Mouse (Mus musculus): Measurements from ENCODE around the gene Zfp213. TPM values are rescaled to one million over a fixed set of nuclear protein-coding genes. Genes with fewer than 3 reads are reported as not detected.

Zfp213 gene
- polyA plus RNA-seq, 1 experiment = 13.0 TPM

GRCm38 (mm10) chr17:23518701-23519423 lies 45.2 kb downstream of the Zfp213 start:
- H3K4me3 ChIP-seq (ENCODE audit: insufficient read depth, poor library complexity, severe bottlenecking) = no peak overlapping the region
- TF ChIP-seq CEBPB (IDR thresholded peaks at IDR 0.05; ENCODE audit: low read depth) (no peak), MYOG (IDR thresholded peaks at IDR 0.05; ENCODE audit: control insufficient read depth, extremely low read depth, insufficient read length) (no peak), USF1 (IDR thresholded peaks at IDR 0.05; ENCODE audit: low read depth) (no peak)
- no peaks in the 10 kb centered on the region for H3K36me3 ChIP-seq (ENCODE audit: control insufficient read depth, insufficient read depth)
- H3K27me3 ChIP-seq (ENCODE audit: control insufficient read depth, insufficient read depth, insufficient read length) = no peaks in the 10 kb centered on the region
- no peak overlapping the region for H3ac ChIP-seq (ENCODE audit: control insufficient read depth, insufficient read length, low read depth)
- no peaks in the 10 kb centered on the region for H3K79me3 ChIP-seq (ENCODE audit: low read depth)
- no peaks in the 10 kb centered on the region for H3K79me2 ChIP-seq (ENCODE audit: control insufficient read depth, insufficient read depth)

Other genes starting within 250 kb of the Zfp213 start
- gene Vmn2r115, start 220.5 kb downstream of the Zfp213 start, polyA plus RNA-seq (2012; fragmentation: generic; extraction: Trizol) = not detected
- not detected for gene Vmn2r116, start 179.6 kb downstream of the Zfp213 start, polyA plus RNA-seq (2012; fragmentation: generic; extraction: Trizol)
- gene Vmn2r117, start 84.5 kb downstream of the Zfp213 start, polyA plus RNA-seq (2012; fragmentation: generic; extraction: Trizol) = not detected
- 5.2 TPM for gene Zfp13, start 35.2 kb upstream of the Zfp213 start, polyA plus RNA-seq (2012; fragmentation: generic; extraction: Trizol)
- gene Zscan10, start 36.6 kb upstream of the Zfp213 start, polyA plus RNA-seq (2012; fragmentation: generic; extraction: Trizol) = 0.09 TPM
- 0.01 TPM for gene Mmp25, start 81.0 kb upstream of the Zfp213 start, polyA plus RNA-seq (2012; fragmentation: generic; extraction: Trizol)
- gene Bicdl2, start 96.3 kb upstream of the Zfp213 start, polyA plus RNA-seq (2012; fragmentation: generic; extraction: Trizol) = 0.28 TPM
- gene Hcfc1r1, start 109.4 kb upstream of the Zfp213 start, polyA plus RNA-seq (2012; fragmentation: generic; extraction: Trizol) = 253 TPM
- 60.5 TPM for gene Thoc6, start 109.6 kb upstream of the Zfp213 start, polyA plus RNA-seq (2012; fragmentation: generic; extraction: Trizol)
- gene Tnfrsf12a, start 113.2 kb upstream of the Zfp213 start, polyA plus RNA-seq (2012; fragmentation: generic; extraction: Trizol) = 916 TPM
- gene Cldn6, start 115.0 kb upstream of the Zfp213 start, polyA plus RNA-seq (2012; fragmentation: generic; extraction: Trizol) = not detected
- gene Cldn9, start 119.8 kb upstream of the Zfp213 start, polyA plus RNA-seq (2012; fragmentation: generic; extraction: Trizol) = 0.54 TPM
- 0.01 TPM for gene 1520401A03Rik, start 158.5 kb upstream of the Zfp213 start, polyA plus RNA-seq (2012; fragmentation: generic; extraction: Trizol)
- gene Pkmyt1, start 162.1 kb upstream of the Zfp213 start, polyA plus RNA-seq (2012; fragmentation: generic; extraction: Trizol) = 14.8 TPM
- 12.5 TPM for gene Paqr4, start 176.6 kb upstream of the Zfp213 start, polyA plus RNA-seq (2012; fragmentation: generic; extraction: Trizol)
- gene Kremen2, start 181.6 kb upstream of the Zfp213 start, polyA plus RNA-seq (2012; fragmentation: generic; extraction: Trizol) = 0.05 TPM
- gene Flywch1, start 207.4 kb upstream of the Zfp213 start, polyA plus RNA-seq (2012; fragmentation: generic; extraction: Trizol) = 92.5 TPM
- gene Flywch2, start 221.8 kb upstream of the Zfp213 start, polyA plus RNA-seq (2012; fragmentation: generic; extraction: Trizol) = 0.27 TPM
- 63.8 TPM for gene Srrm2, start 226.3 kb upstream of the Zfp213 start, polyA plus RNA-seq (2012; fragmentation: generic; extraction: Trizol)